Mouse (Mus musculus): ENCODE results near the gene H13. TPM values are rescaled to one million over a fixed set of nuclear protein-coding genes. Genes with fewer than 3 reads are reported as not detected.
"Not testable (repeated sequence)": the region's sequence is repeated elsewhere in the genome, so short reads cannot be mapped to it uniquely, and the experiment has no call there.

H13 gene
- total RNA-seq, 2 experiments from 2014 or later, result 73.4 to 79.2 TPM

- no peak for DNase-seq (ENCODE audit: low spot score in 2 of 2)
Measured at GRCm38 (mm10) chr2:152657398-152657797, 11.9 kb upstream of the H13 start.

GRCm38 (mm10) chr2:152661163-152661562 is 8.1 kb upstream of the H13 start:
- no peak for DNase-seq (ENCODE audit: low spot score in 2 of 2)

- DNase-seq (ENCODE audit: low spot score in 2 of 2), result not testable (repeated sequence)
Measured at GRCm38 (mm10) chr2:152666191-152666590, 3.1 kb upstream of the H13 start.

- DNase-seq (ENCODE audit: low spot score in 2 of 2), result no peak
Measured at GRCm38 (mm10) chr2:152669639-152670484, 601 bp downstream of the H13 start.

- DNase-seq (ENCODE audit: low spot score in 2 of 2), result peak in 1 of 2 experiments; percentile 33
Measured at GRCm38 (mm10) chr2:152670983-152671641, 1.9 kb downstream of the H13 start.

GRCm38 (mm10) chr2:152671642-152671999 is 2.4 kb downstream of the H13 start:
- DNase-seq (ENCODE audit: low spot score in 2 of 2), result peak; percentile 53 to 64

- no peak for DNase-seq (ENCODE audit: low spot score in 2 of 2)
Measured at GRCm38 (mm10) chr2:152672166-152672565, 2.9 kb downstream of the H13 start.

- DNase-seq (ENCODE audit: low spot score in 2 of 2), result no peak
Measured at GRCm38 (mm10) chr2:152674148-152674547, 4.9 kb downstream of the H13 start.

- DNase-seq (ENCODE audit: low spot score in 2 of 2), result no peak
Measured at GRCm38 (mm10) chr2:152675252-152675791, 6.1 kb downstream of the H13 start.

GRCm38 (mm10) chr2:152678302-152678701 is 9.0 kb downstream of the H13 start:
- DNase-seq (ENCODE audit: low spot score in 2 of 2), result peak in 1 of 2 experiments; percentile 49

GRCm38 (mm10) chr2:152678925-152679324 is 9.7 kb downstream of the H13 start:
- no peak for DNase-seq (ENCODE audit: low spot score in 2 of 2)

- no peak for DNase-seq (ENCODE audit: low spot score in 2 of 2)
Measured at GRCm38 (mm10) chr2:152679701-152680355, 10.6 kb downstream of the H13 start.

GRCm38 (mm10) chr2:152683086-152683485 is 13.8 kb downstream of the H13 start:
- no peak for DNase-seq (ENCODE audit: low spot score in 2 of 2)

GRCm38 (mm10) chr2:152686399-152686798 is 17.1 kb downstream of the H13 start:
- no peak for DNase-seq (ENCODE audit: low spot score in 2 of 2)

- peak; percentile 87 to 94 for DNase-seq (ENCODE audit: low spot score in 2 of 2)
Measured at GRCm38 (mm10) chr2:152686806-152687267, 17.6 kb downstream of the H13 start, which contains the start of gene Mcts2. TSS of gene Mcts2 (plus strand) at chr2:152687035.

GRCm38 (mm10) chr2:152691564-152692217 is 22.4 kb downstream of the H13 start:
- no peak for DNase-seq (ENCODE audit: low spot score in 2 of 2)

- peak; percentile 62 to 71 for DNase-seq (ENCODE audit: low spot score in 2 of 2)
Measured at GRCm38 (mm10) chr2:152693233-152693632, 24.0 kb downstream of the H13 start.

- DNase-seq (ENCODE audit: low spot score in 2 of 2), result no peak
Measured at GRCm38 (mm10) chr2:152693735-152694134, 24.5 kb downstream of the H13 start.

- DNase-seq (ENCODE audit: low spot score in 2 of 2), result no peak
Measured at GRCm38 (mm10) chr2:152694708-152695107, 25.4 kb downstream of the H13 start.

- DNase-seq (ENCODE audit: low spot score in 2 of 2), result no peak
Measured at GRCm38 (mm10) chr2:152696016-152696415, 26.8 kb downstream of the H13 start.
